Mouse (Mus musculus) granulocyte monocyte progenitor cell, adult 5-6 weeks (primary cell): Measurements from ENCODE around the gene Taf1a. TPM values are rescaled to one million over a fixed set of nuclear protein-coding genes. Genes with fewer than 3 reads are reported as not detected.

Experiments used
- ATAC-seq: replicated peaks from 2 replicates; pipeline ENCODE4 v1.8.0; 2016; ENCODE audit warnings: mild to moderate bottlenecking, moderate TSS enrichment, inconsistent platforms; ENCODE audit not compliant: poor library complexity, severe bottlenecking
- total RNA-seq, 2 experiments: library from RNA; stranded (forward) in 1 of 2; stranded (reverse) in 1 of 2; fragments of 200-712, 200-1000 nt in 1 of 2; fragments of >200 nt in 1 of 2; fragmentation: Nextera tagmentation in 1 of 2; gene quantifications; 2 replicates each; pipeline ENCODE4 v1.2.3; 2014 to 2017

Taf1a gene
- total RNA-seq, 2 experiments from 2014 or later, result 21.0 to 22.1 TPM

DNA sequence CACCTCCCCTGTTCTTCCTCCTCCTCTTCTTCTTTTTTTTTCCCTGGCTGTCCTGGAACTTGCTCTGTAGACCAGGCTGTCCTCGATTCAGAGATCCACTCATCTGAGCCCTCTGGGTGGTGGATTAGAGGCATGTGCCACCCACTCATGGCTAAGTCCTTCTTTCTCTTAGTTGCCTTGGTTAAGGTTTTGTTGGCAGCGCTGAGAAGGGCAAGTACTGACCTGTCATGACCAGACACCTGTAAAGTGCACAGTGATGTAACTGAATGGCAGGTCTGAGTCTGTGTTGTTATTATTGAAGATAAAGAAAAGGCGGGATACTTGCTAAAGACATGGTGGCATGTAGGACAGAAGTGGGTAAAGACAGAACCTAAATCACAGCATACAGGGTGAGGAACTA lies 14.6 kb downstream of the Taf1a start:
- no peak for ATAC-seq

DNA sequence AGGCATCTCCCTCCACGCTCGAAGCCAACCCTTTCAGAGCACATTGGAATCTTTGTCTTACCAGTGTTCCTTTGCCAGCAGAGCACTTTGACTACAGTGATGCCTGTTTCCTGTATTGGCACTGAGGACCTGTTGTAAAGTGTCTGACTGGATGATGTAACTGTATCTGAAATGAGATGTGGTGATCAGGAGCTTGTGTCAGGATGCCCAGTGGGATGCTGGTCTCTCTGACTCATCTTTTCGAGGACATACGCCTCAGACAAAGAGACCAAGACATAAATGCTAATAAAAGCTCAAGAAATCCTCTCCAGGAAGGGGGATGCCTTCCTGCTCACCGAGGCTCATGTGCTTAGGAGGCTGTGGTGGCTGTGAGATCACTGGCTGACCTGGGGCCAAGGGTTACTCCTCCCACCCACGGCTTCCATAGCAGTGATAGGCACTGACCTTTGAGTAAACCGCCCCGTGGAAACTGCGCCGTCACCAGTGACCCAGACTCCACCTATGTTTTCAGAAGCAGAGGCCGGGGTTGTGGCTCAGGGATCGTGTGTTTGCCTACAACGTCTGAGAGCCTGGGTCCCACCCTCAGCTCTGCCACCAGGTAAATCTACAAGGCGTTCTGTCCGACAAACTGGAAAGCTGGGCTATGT lies 25.4 kb downstream of the Taf1a start:
- ATAC-seq, result no peak

DNA sequence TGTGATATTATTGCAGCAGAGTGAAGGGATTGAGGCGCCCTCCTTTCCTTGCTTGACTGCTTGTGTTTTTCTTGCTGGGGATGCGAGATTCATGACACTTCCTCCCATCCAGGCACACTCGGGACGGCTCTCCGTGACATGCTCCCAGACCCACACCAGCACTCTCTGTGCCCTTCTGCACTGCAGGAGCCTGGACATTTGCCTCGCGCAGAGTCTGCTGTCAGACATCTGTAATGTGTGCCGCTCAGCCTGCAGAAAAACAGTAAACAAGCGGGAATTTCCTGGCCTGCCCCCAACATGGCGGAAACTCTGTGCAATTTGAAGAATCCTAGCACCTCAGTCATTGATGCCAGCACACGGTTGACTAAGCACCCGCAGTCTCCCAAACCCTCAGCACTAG lies 29.1 kb downstream of the Taf1a start, which contains the start of gene Hhipl2:
Hhipl2 (plus strand) TSS at position 343 of the 400 bp plus-strand sequence.
- ATAC-seq, result no peak

DNA sequence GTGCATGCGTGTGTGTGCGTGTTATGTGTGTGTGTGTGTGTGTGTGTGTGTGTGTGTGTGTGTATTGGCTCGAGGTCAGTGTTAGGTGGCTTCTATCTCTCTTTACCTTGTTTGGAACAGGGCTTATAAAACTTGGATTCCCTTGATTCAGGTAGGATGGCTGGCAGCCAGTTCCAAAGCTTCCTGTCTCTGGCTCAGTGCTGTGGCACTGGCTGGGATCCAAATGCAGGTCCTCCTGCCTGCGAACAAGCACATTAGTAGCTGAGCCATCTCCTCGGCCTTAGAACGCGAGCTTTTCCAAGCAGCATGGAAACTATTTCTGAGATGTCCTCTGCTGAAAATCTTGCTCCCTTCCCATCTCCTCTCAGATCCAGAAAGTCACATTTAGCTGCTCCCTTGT lies 31.0 kb downstream of the Taf1a start:
- ATAC-seq, result no peak

DNA sequence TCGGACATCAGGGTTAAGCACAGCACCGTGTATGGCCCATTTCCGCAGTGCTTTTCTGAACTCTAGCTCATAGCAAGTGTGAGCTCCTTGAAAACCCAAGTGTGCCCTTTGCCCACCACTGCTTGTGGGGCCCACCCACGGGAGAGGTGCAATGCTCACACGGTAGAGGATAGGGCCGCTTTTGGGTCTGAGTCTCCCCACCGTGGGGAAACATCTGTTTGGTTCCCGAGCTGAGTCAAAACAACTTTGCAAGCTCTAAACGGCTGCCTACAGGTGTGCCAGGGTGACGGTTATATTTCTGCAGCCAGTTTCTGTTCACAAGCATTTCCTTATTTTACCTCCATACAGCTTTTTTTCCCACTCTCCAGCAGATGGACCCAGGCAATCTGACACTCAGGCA lies 31.5 kb downstream of the Taf1a start:
- ATAC-seq, result no peak

DNA sequence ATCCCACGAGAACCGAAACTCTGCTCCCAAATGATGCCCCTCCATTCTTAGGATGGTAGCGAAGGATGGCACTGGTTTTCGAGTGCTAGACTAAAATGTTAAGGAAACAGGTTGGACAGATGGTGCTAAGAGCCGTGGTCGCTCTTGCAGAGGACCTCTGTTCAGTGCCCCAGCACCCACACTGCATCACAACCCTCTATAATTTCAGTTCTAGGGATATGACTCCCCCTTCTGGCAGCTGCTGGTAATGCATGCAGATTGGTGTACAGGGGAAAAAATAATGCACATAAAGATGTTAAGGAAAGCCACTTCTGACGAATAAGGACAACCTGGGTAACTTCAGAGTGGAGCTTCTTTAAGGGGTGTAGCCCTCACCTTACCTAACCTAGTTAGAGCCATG lies 35.3 kb downstream of the Taf1a start:
- ATAC-seq, result no peak

DNA sequence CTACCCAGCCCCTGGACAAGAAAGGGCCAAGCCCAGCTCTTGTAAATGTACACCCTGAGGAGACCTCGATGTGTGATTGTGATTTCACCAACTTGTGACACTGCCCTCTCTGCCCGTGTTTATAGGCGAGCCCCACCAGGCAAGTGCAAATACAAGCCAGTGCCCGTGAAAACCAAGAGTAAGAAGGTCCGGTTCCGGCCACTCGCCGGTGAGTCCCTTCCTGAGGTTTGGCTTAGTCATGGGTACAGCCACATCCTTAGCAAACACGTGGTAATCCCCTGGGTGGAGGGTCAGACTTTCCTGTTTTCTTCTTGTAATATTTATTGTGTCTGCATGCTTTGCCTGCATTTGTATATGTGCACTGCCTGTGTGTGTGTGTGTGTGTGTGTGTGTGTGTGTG lies 46.1 kb downstream of the Taf1a start:
- ATAC-seq, result no peak

DNA sequence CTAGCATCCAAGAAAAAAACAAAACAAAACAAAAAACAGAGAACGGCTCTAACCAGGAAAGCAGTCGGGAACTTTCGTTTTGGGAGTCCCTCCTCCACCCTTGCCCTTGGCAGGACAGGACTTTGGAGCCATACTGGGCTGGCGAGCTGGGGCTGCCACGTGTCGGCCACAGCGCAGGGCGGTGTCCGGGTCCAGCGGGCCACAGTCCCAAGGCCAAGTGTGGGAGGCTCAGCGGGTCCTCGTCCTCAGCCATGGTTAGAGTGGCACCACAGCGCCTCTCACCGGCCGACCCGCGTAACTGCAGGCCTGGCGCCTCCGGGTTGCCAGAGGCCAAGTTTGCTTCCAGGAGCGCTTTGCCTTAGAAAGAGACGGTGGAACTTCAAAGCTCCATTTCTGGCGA lies 50.3 kb downstream of the Taf1a start:
- peak; percentile 94 for ATAC-seq

DNA sequence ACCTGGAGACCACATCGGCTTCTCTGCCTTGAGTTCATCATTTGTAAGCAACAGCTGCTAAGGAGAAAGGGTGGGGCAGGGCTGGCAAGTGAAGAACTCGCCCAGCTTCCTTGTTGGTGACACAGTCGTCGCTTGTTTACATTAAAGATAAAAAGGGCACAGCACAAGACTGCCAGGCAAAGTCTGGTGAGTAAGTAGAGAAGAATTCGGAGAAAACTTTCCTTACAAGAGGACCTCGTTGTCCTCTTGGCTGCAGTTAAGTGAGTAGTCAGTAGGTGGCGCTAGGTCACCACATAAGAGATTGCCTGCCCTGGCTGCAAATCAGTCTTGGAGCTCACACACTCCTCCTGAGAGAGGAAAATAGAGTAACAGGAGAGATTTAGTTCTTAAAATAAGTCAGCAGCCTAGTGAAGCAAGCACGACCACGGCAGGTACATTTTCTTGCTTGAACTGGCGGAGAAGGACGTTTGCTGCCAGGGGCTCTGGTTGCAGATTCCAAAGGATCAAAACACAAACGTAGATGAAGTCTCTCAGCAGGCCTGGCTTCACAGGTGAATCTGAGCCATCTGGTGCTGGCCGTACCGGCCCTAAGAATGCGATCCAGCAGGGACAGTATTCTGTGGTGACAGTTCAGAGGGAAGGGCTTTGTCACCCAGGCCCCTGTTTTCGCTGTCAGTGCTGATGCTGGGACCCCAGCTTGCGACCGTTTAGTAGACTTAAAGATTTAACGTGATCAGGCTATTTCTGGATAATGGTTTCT lies 53.4 kb downstream of the Taf1a start:
- ATAC-seq, result peak; percentile 74

DNA sequence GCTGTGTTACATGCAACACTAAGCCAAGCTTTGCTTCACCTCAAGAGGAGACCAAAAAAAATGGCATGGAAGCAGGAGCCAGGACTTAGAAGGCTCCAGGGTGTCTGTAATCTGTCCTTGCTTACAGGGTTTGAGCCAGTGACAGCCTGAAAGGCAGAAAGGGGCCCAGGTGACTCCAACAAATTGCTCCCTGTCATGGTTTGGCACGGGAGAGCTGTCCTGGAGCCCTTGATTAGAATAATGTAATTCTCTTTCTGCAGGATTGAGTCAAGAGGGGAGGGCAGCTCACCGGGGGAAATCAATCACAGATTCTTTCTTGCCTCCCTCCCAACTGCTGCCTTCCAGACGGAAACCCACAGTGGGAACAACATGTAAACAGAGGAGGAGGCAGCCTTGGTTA lies 64.3 kb downstream of the Taf1a start:
- no peak for ATAC-seq

Other genes starting within 250 kb of the Taf1a start
- gene Disp1, start 167.5 kb upstream of the Taf1a start, total RNA-seq (2014; fragmentation: Nextera tagmentation), result 4.1 and 8.3 TPM in 2 replicates
- 6.7 and 9.9 TPM in 2 replicates for gene Disp1, start 167.5 kb upstream of the Taf1a start, total RNA-seq (2017)
- gene Aida, start 92.4 kb upstream of the Taf1a start, total RNA-seq (2014; fragmentation: Nextera tagmentation), result 32.4 and 47.2 TPM in 2 replicates
- 42.4 and 70.1 TPM in 2 replicates for gene Aida, start 92.4 kb upstream of the Taf1a start, total RNA-seq (2017)
- gene Brox, start 91.7 kb upstream of the Taf1a start, total RNA-seq (2014; fragmentation: Nextera tagmentation), result 25.5 and 39.3 TPM in 2 replicates
- 40.3 and 40.8 TPM in 2 replicates for gene Brox, start 91.7 kb upstream of the Taf1a start, total RNA-seq (2017)
- 68.4 and 74.4 TPM in 2 replicates for gene Mia3, start 19.4 kb upstream of the Taf1a start, total RNA-seq (2014; fragmentation: Nextera tagmentation)
- 89.9 and 152 TPM in 2 replicates for gene Mia3, start 19.4 kb upstream of the Taf1a start, total RNA-seq (2017)
- gene Hhipl2, start 29.2 kb downstream of the Taf1a start, total RNA-seq (2014; fragmentation: Nextera tagmentation), result not detected in 2 replicates
- gene Hhipl2, start 29.2 kb downstream of the Taf1a start, total RNA-seq (2017), result not detected in 2 replicates